Mouse (Mus musculus) heart, adult 9 months (tissue): ENCODE results near the gene Tmem110.

Source experiments
- DNase-seq, 2 experiments: peaks; one replicate each; pipeline ENCODE4 v3.0.0; 2022; ENCODE audit warnings: low spot score in 2 of 2

The Tmem110 gene

GRCm38 (mm10) chr14:30902628-30903027, 77.2 kb downstream of the Tmem110 start:
- DNase-seq, result no peak

GRCm38 (mm10) chr14:30903036-30903435, 77.6 kb downstream of the Tmem110 start:
- DNase-seq, result no peak

GRCm38 (mm10) chr14:30904307-30904706, 78.9 kb downstream of the Tmem110 start:
- DNase-seq, result no peak

- no peak for DNase-seq
These were observed 80.6 kb downstream of the Tmem110 start for GRCm38 (mm10) chr14:30906001-30906400.

- DNase-seq, result no peak
These were observed 82.5 kb downstream of the Tmem110 start for GRCm38 (mm10) chr14:30907814-30908265.

GRCm38 (mm10) chr14:30911141-30911540, 85.8 kb downstream of the Tmem110 start:
- no peak for DNase-seq

GRCm38 (mm10) chr14:30912641-30913040, 87.3 kb downstream of the Tmem110 start:
- DNase-seq, result no peak

GRCm38 (mm10) chr14:30913404-30913803, 88.0 kb downstream of the Tmem110 start:
- DNase-seq, result no peak

- no peak for DNase-seq
These were observed 91.1 kb downstream of the Tmem110 start for GRCm38 (mm10) chr14:30916516-30916915.

GRCm38 (mm10) chr14:30922053-30922670, 96.8 kb downstream of the Tmem110 start:
- no peak for DNase-seq

- peak in 1 of 2 experiments; percentile 16 for DNase-seq
These were observed 98.2 kb downstream of the Tmem110 start, which contains the start of gene Itih3 for GRCm38 (mm10) chr14:30923375-30924105. Itih3 (minus strand) TSS chr14:30923760.

- no peak for DNase-seq
These were observed 100.1 kb downstream of the Tmem110 start for GRCm38 (mm10) chr14:30925492-30925891.
